Mouse (Mus musculus): ENCODE results near the gene Rftn1. TPM values are rescaled to one million over a fixed set of nuclear protein-coding genes. Genes with fewer than 3 reads are reported as not detected.

The Rftn1 gene
- total RNA-seq, 2 experiments from 2014 or later: 7.3 to 9.2 TPM

- intact Hi-C loops (cut with DNase I): no loop called here
- DNase-seq (ENCODE audit: low spot score in 2 of 2): no peak
Observed at GRCm38 (mm10) chr17:50182542-50182951, 7.9 kb downstream of the Rftn1 start.

DNA sequence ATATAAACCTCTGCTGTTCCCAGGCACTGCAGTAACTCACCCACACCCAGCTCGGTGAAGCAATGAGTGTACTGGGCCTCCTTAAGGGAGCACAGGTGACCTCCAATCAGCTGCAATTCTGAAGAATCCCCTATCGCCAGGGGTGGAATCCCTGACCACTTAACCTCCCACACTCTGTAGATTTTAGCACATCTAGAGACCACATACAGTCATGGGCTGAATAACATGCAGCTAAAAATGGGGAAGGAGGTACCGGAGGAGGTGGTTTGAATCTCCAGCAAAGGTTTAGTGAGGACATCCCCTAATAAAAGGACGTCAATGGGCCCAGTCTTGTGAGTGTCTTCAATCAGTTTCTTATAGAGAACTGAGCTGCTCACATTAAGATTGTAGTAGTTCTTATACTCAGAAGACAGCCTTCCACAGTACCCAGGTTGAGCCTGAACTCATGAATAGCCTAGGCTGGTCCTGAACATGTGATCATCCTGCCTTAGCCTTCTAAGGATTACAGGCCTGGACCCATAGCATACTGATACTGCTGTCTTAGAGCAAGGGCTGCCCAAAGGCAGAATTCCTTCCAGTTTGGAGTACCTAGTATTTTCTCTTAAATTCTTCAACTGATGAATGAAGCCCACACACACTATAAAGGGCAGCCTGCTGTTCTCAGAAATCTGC is 9.4 kb downstream of the Rftn1 start:
- no peak for DNase-seq (ENCODE audit: low spot score in 2 of 2)
- intact Hi-C loops (cut with DNase I): no loop called here

GRCm38 (mm10) chr17:50173776-50174175 is 16.7 kb downstream of the Rftn1 start:
- DNase-seq (ENCODE audit: low spot score in 2 of 2): no peak
- intact Hi-C loops (cut with DNase I): no loop called here

- intact Hi-C loops (cut with DNase I): no loop called here
- DNase-seq (ENCODE audit: low spot score in 2 of 2): no peak
Observed at GRCm38 (mm10) chr17:50173368-50173767, 17.1 kb downstream of the Rftn1 start.

- DNase-seq (ENCODE audit: low spot score in 2 of 2): no peak
Observed at GRCm38 (mm10) chr17:50172795-50173194, 17.7 kb downstream of the Rftn1 start.

GRCm38 (mm10) chr17:50170935-50171545 is 19.4 kb downstream of the Rftn1 start:
- intact Hi-C loops (cut with DNase I): no loop called here
- DNase-seq (ENCODE audit: low spot score in 2 of 2): no peak

More at GRCm38 (mm10) chr17:50172795-50173194, 17.7 kb downstream of the Rftn1 start:
- intact Hi-C loops (cut with DNase I): no loop called here

- intact Hi-C loops (cut with DNase I): no loop called here
- DNase-seq (ENCODE audit: low spot score in 2 of 2): no peak
Observed at GRCm38 (mm10) chr17:50169946-50170427, 20.5 kb downstream of the Rftn1 start.

- DNase-seq (ENCODE audit: low spot score in 2 of 2): no peak
- intact Hi-C loops (cut with DNase I): no loop called here
Observed at GRCm38 (mm10) chr17:50160904-50161805, 29.3 kb downstream of the Rftn1 start.

GRCm38 (mm10) chr17:50160357-50160756 is 30.1 kb downstream of the Rftn1 start:
- intact Hi-C loops (cut with DNase I): no loop called here
- DNase-seq (ENCODE audit: low spot score in 2 of 2): no peak

DNA sequence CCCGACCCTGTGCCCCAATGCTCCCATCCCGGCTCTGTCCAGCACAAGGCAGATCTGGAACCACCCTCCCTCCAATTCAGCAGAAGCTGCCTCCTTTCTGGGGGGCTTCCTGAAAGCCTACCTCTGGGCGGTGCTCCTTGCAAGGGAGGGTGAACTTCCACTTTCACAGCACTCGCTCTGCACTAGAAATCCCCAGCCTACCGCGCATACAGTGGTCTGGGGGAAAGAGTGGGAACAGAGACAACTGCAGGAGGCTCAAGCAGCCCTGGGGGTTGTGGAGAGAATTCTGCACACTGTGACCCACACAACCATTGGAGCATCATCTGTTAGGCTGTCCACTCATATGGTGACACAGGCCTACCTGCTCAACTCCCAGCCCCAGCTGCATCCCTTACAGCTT is 30.7 kb downstream of the Rftn1 start:
- intact Hi-C loops (cut with DNase I): no loop called here
- no peak for DNase-seq (ENCODE audit: low spot score in 2 of 2)

DNA sequence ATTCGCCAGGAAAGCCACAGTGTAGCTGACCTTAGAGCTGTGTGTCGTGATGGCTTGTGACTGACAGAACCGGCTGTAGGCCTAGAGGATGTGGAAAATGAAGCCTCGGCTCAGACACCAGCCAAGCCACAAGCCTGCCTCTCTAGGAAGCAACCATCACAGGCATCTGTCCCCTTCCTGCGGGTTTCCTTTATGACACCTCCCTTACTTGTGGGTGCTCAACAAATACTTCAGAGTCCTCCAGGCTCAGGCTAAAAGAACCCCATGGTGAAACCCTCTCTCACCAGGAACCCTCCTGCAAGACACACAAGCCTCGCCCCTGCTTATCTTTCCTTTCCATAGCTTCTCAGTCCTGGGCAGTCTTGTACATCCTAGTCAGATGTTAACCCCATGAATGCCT is 31.9 kb downstream of the Rftn1 start:
- DNase-seq (ENCODE audit: low spot score in 2 of 2): no peak
- intact Hi-C loops (cut with DNase I): no loop called here

DNA sequence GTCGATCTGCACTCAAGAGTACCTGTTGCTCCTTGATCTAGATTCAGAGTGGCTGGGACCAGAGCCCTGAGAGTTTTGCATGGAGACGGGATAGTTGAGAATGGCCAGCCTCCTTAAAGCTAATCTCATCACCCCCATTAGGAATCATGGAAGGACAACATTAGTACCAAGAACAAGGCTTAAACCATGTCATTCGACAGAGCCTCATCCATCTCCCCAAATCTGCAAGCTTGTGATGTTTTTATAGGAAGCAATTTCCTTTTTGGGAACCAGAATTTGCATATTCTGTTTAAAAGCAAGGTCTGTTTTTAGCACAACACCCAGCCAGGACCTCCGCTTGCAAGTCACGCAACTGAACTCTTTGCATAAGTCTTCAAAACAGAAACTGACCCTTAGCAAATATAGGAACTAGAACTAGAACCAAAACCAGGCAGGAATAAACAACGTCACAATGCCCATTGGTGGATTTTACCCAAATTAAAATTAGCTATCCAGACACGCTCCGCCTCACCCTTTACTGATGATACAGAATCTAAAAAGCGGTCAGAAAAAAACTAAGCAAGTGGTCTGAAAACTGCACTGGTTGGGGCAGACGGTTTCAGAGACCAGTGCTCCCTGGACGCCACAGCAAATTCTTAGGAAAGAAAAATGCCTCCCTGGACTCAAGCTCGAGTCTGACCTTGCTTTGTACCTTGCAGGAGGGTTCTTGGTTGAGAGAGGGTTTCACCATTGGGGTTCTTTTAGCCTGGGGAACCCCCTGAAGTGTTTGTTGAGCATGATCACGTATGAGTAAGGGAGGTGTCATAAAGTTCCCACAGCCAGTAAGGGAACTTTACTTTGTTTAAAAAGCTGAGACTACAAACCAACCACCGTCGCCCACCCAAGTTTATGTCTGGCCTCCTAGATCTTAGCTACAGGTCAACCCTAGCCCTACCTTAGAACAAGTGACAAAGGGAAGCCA is 33.0 kb downstream of the Rftn1 start:
- intact Hi-C loops (cut with DNase I): no loop called here
- no peak for DNase-seq (ENCODE audit: low spot score in 2 of 2)

DNA sequence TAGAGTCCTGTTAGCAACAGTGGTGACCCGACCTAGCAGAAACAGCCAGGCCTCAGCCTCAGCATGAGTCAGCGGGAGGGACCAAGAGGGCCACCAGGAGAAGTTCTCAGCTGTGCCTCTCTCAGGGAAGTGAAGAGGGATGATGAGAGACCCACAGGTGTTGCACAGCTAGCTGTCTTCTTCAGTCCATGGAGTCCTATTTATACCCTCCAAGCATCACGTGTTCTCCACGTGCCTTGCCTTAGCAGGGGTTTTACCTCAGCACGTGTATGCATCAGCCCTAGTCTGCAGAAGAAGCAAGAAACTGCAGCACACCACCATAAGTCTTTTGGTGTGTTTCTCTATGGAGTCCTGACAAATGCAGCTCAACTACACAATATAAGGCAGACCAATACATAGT is 38.4 kb downstream of the Rftn1 start:
- DNase-seq (ENCODE audit: low spot score in 2 of 2): no peak

DNA sequence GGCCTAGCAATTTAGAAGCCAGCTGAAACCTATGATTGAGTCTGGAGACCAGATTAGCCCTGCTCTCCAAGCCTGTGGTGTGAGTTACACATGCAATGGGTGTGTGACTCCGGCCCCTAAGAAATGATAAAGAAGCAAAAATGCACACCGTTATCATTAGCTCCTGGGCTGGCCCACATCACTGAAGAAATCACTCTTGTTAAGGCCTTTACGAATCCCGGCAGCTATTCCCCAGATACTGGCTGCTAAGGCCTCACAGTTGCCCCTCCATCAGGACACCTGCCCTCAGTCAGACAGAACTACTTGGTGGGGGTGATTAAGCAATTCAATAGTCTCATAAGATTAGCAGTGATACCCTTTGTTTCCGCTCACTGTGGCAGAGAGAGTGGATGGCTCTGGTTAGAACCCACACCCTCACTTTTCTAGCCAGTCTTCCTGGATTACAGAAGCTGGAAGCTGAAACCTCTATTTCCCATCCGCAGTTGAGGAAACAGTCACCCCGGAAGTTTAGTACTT is 39.2 kb downstream of the Rftn1 start:
- intact Hi-C loops (cut with DNase I): no loop called here
- DNase-seq (ENCODE audit: low spot score in 2 of 2): no peak

More for the DNA sequence above, 38.4 kb downstream of the Rftn1 start:
- intact Hi-C loops (cut with DNase I): no loop called here

DNA sequence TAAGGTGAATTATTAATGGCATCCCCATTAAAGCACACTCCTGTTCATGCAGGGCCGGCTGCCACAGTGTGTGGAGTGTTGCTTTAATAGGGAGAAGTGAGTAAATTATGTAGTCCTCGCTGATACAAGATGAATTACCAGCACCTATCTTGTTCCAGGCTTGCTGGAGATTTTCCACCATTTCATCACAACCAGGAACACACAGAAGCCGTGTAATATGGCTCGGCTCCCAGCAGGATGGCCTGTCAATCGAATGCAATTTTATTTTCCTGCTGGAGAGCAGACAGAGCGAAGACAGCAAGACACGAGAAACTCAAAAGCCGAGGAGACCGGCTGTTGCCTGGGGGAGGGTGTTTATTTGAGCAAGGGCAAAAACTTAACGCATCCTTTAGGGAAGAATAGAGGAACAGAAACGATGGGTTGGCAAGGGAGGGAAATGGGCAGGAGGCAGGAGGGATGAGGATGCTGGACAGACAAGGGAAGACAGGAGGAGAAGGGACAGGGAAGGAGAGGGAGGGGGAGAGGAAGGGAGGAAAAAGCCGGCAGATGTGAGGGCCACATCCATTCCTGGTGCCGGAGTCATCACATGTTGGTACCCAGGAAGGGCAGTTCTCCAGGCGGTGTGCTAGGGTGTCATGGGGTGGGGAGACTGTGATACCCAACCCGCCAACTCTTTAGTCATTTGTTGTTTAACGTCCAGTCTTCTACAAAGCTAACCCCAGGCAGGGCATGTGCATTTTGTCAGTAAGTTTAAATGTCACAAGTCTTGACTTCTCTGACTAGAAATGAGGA is 39.9 kb downstream of the Rftn1 start:
- intact Hi-C loops (cut with DNase I): no loop called here
- peak; percentile 29 to 38 for DNase-seq (ENCODE audit: low spot score in 2 of 2)

- intact Hi-C loops (cut with DNase I): no loop called here
- no peak for DNase-seq (ENCODE audit: low spot score in 2 of 2)
Observed at GRCm38 (mm10) chr17:50149690-50150210, 40.7 kb downstream of the Rftn1 start.

GRCm38 (mm10) chr17:50147831-50148587 is 42.5 kb downstream of the Rftn1 start:
- intact Hi-C loops (cut with DNase I): no loop called here
- DNase-seq (ENCODE audit: low spot score in 2 of 2): no peak
